Mouse (Mus musculus) forebrain, embryonic 15.5 days (tissue): ENCODE results near the gene 4930518I15Rik. TPM values are rescaled to one million over a fixed set of nuclear protein-coding genes. Genes with fewer than 3 reads are reported as not detected.

Experiments used
- ATAC-seq: fragments of 200-750 bp; cut with Nextera tagmentation; replicated peaks from 2 replicates; pipeline ENCODE4 v1.8.0; 2017; ENCODE audit warnings: mild to moderate bottlenecking, moderate TSS enrichment, moderate library complexity
- H3K27ac ChIP-seq: fragments of 300-500 bp; sonication (generic); replicated peaks from 2 replicates; pipeline ENCODE4 v1.5.1; 2015; ENCODE audit warnings: mild to moderate bottlenecking, inconsistent platforms
- H3K27me3 ChIP-seq: fragments of 300-500 bp; sonication (generic); 2 replicates; pipeline ENCODE4 v1.6.1; 2015; ENCODE audit warnings: inconsistent platforms
- H3K36me3 ChIP-seq: fragments of 300-500 bp; sonication (generic); 2 replicates; pipeline ENCODE4 v1.6.1; 2015; ENCODE audit warnings: mild to moderate bottlenecking, inconsistent platforms
- H3K4me1 ChIP-seq: fragments of 300-500 bp; sonication (generic); 2 replicates; pipeline ENCODE4 v1.6.1; 2015; ENCODE audit warnings: inconsistent platforms
- H3K4me2 ChIP-seq: fragments of 300-500 bp; sonication (generic); replicated peaks from 2 replicates; pipeline ENCODE4 v1.6.1; 2015; ENCODE audit warnings: mild to moderate bottlenecking, inconsistent platforms
- H3K4me3 ChIP-seq: fragments of 300-500 bp; sonication (generic); 2 replicates; pipeline ENCODE4 v1.5.1; 2015; ENCODE audit warnings: mild to moderate bottlenecking, inconsistent platforms
- H3K9ac ChIP-seq: fragments of 300-500 bp; sonication (generic); replicated peaks from 2 replicates; pipeline ENCODE4 v1.6.1; 2015; ENCODE audit warnings: mild to moderate bottlenecking, inconsistent platforms
- H3K9me3 ChIP-seq: fragments of 300-500 bp; sonication (generic); 2 replicates; pipeline ENCODE4 v1.6.1; 2016; ENCODE audit warnings: inconsistent platforms
- WGBS: fragments of 180-500 bp; shearing (Covaris S2); methylation state at CpG from one replicate; pipeline ENCODE4 v1.1.7; 2015; ENCODE audit warnings: mixed read lengths; 5-methylcytosine and 5-hydroxymethylcytosine counted together
- polyA plus RNA-seq: library from polyadenylated mRNA; unstranded; fragments of >200 nt; fragmentation: Nextera tagmentation; extraction: Ambion mirVana; gene quantifications from 2 replicates; pipeline ENCODE4 v1.2.1, GENCODE M21; 2015

Gene 4930518I15Rik
- polyA plus RNA-seq, 1 experiment from 2014 or later: 11.2 TPM

DNA sequence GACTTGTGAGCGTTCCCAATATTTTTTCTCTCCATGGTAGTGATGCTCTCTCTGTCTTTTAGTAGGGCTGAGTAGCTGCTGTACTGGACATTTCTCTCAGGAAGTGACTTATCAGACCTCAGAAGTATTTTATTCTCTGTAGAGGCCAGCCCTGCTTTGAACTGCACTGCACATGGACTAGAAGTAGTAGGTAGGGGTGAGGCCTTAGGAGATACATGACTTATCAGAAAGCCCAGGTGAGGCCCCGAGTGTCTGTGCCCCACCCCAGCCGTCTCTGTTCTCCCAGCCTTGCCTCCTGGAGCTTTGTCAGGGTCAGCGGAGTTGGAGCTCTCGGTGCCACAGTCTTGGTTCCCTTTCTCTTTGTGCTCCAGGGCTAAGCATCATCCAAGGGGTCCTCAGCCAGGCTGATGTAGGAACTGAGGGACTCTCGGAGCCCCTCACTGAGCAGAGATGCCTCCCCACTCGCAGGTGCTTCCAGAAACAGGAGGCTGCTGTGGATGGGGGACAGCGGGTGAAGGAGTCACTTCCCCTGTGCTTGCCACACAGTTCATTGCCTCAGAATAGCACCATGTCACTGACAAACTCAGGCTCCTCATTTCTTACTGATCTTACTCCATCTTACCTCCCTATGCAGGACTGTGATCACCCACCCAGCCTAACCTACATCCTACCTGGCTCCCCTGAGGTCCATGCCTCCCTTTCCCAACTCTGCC lies 16.5 kb upstream of the 4930518I15Rik start:
- Histone ChIP-seq H3K27ac (no peak overlapping the region), H3K4me2 (no peak overlapping the region), H3K4me3 (no peak overlapping the region), H3K27me3 (no peaks in the 10 kb centered on the region), H3K9ac (no peak overlapping the region), H3K4me1 (0 out of 2 replicates have a peak, but pooled peaks cover 4% of the 10 kb centered on the region), H3K36me3 (peaks cover 42% of the 10 kb centered on the region), H3K9me3 (no peaks in the 10 kb centered on the region)
- no peak for ATAC-seq
- 93% methylated on average over 8 of the region's 8 CpGs for WGBS

DNA sequence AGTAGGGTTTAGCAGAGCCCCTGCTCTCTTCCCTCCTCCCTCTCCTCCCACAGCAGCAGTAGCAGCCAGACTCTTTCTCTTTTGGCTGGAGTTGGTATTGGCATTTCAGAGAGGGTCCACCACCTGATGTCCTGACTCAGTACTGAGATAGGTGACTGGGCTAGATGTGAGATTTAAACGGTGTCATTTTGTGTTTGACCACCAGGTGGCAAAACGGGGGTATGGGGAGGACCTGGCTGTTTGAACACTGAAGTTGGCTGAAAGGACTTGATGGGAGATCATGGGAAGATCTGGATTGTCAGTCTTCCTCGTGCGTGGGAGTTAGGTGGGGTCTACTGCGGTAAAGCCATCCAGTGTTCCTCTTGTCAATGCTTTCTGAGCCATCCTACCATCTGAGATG lies 15.9 kb upstream of the 4930518I15Rik start:
- ATAC-seq: 0 out of 2 replicates have a peak, but pooled peaks have one; percentile 23
- peaks cover 48% of the 10 kb centered on the region for H3K36me3 ChIP-seq
- 0 out of 2 replicates have a peak, but pooled peaks cover 4% of the 10 kb centered on the region for H3K4me1 ChIP-seq
- no peak overlapping the region for H3K9ac ChIP-seq
- H3K9me3 ChIP-seq: no peaks in the 10 kb centered on the region
- no peak overlapping the region for H3K27ac ChIP-seq
- H3K27me3 ChIP-seq: no peaks in the 10 kb centered on the region
- H3K4me3 ChIP-seq: no peak overlapping the region
- WGBS: 30% methylated on average over 5 of the region's 5 CpGs
- H3K4me2 ChIP-seq: no peak overlapping the region

GRCm38 (mm10) chr2:156870519-156870918 lies 12.8 kb upstream of the 4930518I15Rik start:
- Histone ChIP-seq H3K9me3 (no peaks in the 10 kb centered on the region), H3K4me3 (no peak overlapping the region), H3K27ac (no peak overlapping the region), H3K4me1 (peaks cover 5% of the 10 kb centered on the region; the same call in 1 of the 2 replicates), H3K9ac (no peak overlapping the region), H3K36me3 (peaks cover 67% of the 10 kb centered on the region), H3K4me2 (no peak overlapping the region), H3K27me3 (no peaks in the 10 kb centered on the region)
- WGBS: 44% methylated on average over 6 of the region's 6 CpGs
- ATAC-seq: no peak

GRCm38 (mm10) chr2:156869554-156869953 lies 11.8 kb upstream of the 4930518I15Rik start:
- Histone ChIP-seq H3K36me3 (peaks cover 62% of the 10 kb centered on the region), H3K9ac (no peak overlapping the region)
- WGBS: 87% methylated on average over 7 of the region's 7 CpGs

DNA sequence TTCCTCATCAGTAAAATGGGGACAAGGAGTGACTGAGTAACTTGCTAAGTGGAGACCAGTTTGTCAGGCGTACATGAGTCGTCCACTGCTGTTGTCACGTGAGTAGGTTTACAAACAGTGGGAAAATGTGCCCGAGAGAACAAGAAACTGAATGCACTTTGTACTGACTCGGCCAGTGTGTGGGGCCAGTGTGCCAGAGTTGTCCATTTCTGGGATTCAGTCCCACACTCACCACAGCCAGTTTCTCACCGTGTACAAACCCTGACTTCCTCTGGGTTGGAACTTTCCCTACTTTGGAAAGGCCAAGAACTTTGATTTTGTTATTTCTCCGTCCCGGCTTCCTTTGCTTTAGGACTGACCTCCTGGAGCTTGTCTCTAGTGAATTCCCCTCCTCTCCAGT lies 11.2 kb upstream of the 4930518I15Rik start:
- 86% methylated on average over 8 of the region's 8 CpGs for WGBS
- H3K9me3 ChIP-seq: no peaks in the 10 kb centered on the region
- ATAC-seq: no peak

More at GRCm38 (mm10) chr2:156869554-156869953, 11.8 kb upstream of the 4930518I15Rik start:
- Histone ChIP-seq H3K27ac (no peak overlapping the region), H3K4me1 (peaks cover 14% of the 10 kb centered on the region), H3K9me3 (no peaks in the 10 kb centered on the region), H3K27me3 (no peaks in the 10 kb centered on the region), H3K4me2 (no peak overlapping the region), H3K4me3 (no peak overlapping the region)
- no peak for ATAC-seq

DNA sequence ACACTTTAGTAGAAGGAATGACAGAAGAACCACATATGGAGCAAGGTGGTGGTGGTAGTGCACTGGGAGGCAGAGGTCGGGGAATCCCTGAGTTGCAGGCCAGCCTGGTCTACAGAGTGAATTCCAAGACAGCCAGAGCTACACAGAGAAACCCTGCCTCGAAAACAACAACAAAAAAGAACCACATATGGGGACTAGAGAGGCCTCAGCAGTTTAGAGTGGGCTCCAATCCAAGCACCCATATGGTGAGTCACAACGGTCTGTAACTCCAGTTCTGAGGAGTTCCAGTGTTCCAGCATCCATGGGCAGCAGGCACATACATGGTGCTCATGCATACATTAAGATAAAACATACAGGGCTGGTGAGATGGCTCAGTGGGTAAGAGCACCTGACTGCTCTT lies 6.7 kb upstream of the 4930518I15Rik start:
- H3K4me2 ChIP-seq: peak overlapping the region; percentile 92
- H3K36me3 ChIP-seq: peaks cover 27% of the 10 kb centered on the region
- ATAC-seq: no peak
- no peaks in the 10 kb centered on the region for H3K9me3 ChIP-seq
- WGBS: 58% methylated on average over 3 of the region's 3 CpGs
- H3K9ac ChIP-seq: no peak overlapping the region
- H3K27me3 ChIP-seq: no peaks in the 10 kb centered on the region
- H3K4me1 ChIP-seq: peaks cover 35% of the 10 kb centered on the region
- H3K4me3 ChIP-seq: peak overlapping the region; percentile 65; the same call in 1 of the 2 replicates
- H3K27ac ChIP-seq: peak overlapping the region; percentile 19; the same call in 1 of the 2 replicates

More for the DNA sequence above, 11.2 kb upstream of the 4930518I15Rik start:
- no peaks in the 10 kb centered on the region for H3K27me3 ChIP-seq
- no peak overlapping the region for H3K4me3 ChIP-seq
- no peak overlapping the region for H3K4me2 ChIP-seq
- H3K27ac ChIP-seq: no peak overlapping the region
- H3K4me1 ChIP-seq: peaks cover 19% of the 10 kb centered on the region
- peaks cover 57% of the 10 kb centered on the region for H3K36me3 ChIP-seq
- H3K9ac ChIP-seq: no peak overlapping the region

GRCm38 (mm10) chr2:156863487-156864160 lies 5.9 kb upstream of the 4930518I15Rik start:
- no peaks in the 10 kb centered on the region for H3K9me3 ChIP-seq
- H3K36me3 ChIP-seq: peaks cover 19% of the 10 kb centered on the region
- peak overlapping the region; percentile 89 for H3K9ac ChIP-seq
- peak overlapping the region; percentile 65 for H3K4me3 ChIP-seq
- H3K27me3 ChIP-seq: no peaks in the 10 kb centered on the region
- peak overlapping the region; percentile 96 for H3K27ac ChIP-seq
- peak overlapping the region; percentile 92 for H3K4me2 ChIP-seq
- peaks cover 35% of the 10 kb centered on the region for H3K4me1 ChIP-seq
- WGBS: 3% methylated on average over 28 of the region's 28 CpGs
- no peak for ATAC-seq

GRCm38 (mm10) chr2:156862772-156863486 lies 5.2 kb upstream of the 4930518I15Rik start, which contains the start of gene Rab5if:
Rab5if (plus strand) TSS chr2:156863128.
- Histone ChIP-seq H3K9ac (peak within 1 kb of the TSS; percentile 89), H3K27me3 (no peaks in the 10 kb centered on the region), H3K27ac (peak within 1 kb of the TSS; percentile 96), H3K4me3 (peak within 1 kb of the TSS; percentile 65), H3K4me1 (peaks cover 38% of the 10 kb centered on the region), H3K9me3 (no peaks in the 10 kb centered on the region), H3K4me2 (peak within 1 kb of the TSS; percentile 92), H3K36me3 (peaks cover 16% of the 10 kb centered on the region)
- peak; percentile 97 for ATAC-seq
- under 1% methylated on average over 91 of the region's 98 CpGs for WGBS

GRCm38 (mm10) chr2:156862041-156862717 lies 4.4 kb upstream of the 4930518I15Rik start:
- peaks cover 12% of the 10 kb centered on the region for H3K36me3 ChIP-seq
- H3K9ac ChIP-seq: peak overlapping the region; percentile 83
- H3K9me3 ChIP-seq: no peaks in the 10 kb centered on the region
- H3K4me2 ChIP-seq: peak overlapping the region; percentile 62
- H3K27ac ChIP-seq: peak overlapping the region; percentile 96
- peak overlapping the region; percentile 65 for H3K4me3 ChIP-seq
- peaks cover 38% of the 10 kb centered on the region for H3K4me1 ChIP-seq
- no peaks in the 10 kb centered on the region for H3K27me3 ChIP-seq
- 0 out of 2 replicates have a peak, but pooled peaks have one; percentile 23 for ATAC-seq
- WGBS: under 1% methylated on average over 19 of the region's 19 CpGs

GRCm38 (mm10) chr2:156858671-156859070 lies 925 bp upstream of the 4930518I15Rik start:
- Histone ChIP-seq H3K9ac (no peak overlapping the region), H3K4me1 (peaks cover 24% of the 10 kb centered on the region), H3K27ac (no peak overlapping the region), H3K4me3 (no peak overlapping the region), H3K36me3 (peaks cover 15% of the 10 kb centered on the region; the same call in 1 of the 2 replicates), H3K9me3 (no peaks in the 10 kb centered on the region), H3K4me2 (no peak overlapping the region), H3K27me3 (no peaks in the 10 kb centered on the region)
- 87% methylated on average over 7 of the region's 7 CpGs for WGBS
- ATAC-seq: no peak

DNA sequence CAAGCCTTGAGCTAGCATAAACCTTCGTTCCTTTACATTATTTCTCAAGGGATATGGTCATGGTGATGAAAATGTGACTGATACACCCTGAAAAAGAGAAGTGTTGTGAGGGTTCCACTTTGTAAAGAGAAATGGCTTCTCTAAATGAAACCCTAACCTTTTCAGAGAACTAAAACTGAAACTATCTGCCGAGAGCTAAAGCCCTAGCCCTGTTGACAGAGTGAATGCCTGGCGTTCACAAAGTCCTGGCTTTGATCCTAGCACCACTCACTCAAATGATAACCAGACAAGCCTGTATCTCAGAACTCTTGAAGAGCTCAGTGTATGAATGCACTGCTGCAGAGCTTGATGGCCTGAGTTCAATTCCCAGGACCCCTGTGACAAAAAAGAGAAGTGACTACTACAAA lies 358 bp downstream of the 4930518I15Rik start:
- no peak overlapping the region for H3K9ac ChIP-seq
- peaks cover 15% of the 10 kb centered on the region; the same call in 1 of the 2 replicates for H3K36me3 ChIP-seq
- ATAC-seq: no peak
- H3K4me1 ChIP-seq: peaks cover 24% of the 10 kb centered on the region
- H3K27me3 ChIP-seq: no peaks in the 10 kb centered on the region
- no peak overlapping the region for H3K4me3 ChIP-seq
- no peak overlapping the region for H3K27ac ChIP-seq
- no peak overlapping the region for H3K4me2 ChIP-seq
- H3K9me3 ChIP-seq: no peaks in the 10 kb centered on the region
- WGBS: 74% methylated on average over 3 of the region's 3 CpGs
